Mouse (Mus musculus): Measurements from ENCODE around the gene Pi16. TPM values are rescaled to one million over a fixed set of nuclear protein-coding genes. Genes with fewer than 3 reads are reported as not detected.

Gene Pi16
- polyA plus RNA-seq, 1 experiment = 0.55 TPM

DNA sequence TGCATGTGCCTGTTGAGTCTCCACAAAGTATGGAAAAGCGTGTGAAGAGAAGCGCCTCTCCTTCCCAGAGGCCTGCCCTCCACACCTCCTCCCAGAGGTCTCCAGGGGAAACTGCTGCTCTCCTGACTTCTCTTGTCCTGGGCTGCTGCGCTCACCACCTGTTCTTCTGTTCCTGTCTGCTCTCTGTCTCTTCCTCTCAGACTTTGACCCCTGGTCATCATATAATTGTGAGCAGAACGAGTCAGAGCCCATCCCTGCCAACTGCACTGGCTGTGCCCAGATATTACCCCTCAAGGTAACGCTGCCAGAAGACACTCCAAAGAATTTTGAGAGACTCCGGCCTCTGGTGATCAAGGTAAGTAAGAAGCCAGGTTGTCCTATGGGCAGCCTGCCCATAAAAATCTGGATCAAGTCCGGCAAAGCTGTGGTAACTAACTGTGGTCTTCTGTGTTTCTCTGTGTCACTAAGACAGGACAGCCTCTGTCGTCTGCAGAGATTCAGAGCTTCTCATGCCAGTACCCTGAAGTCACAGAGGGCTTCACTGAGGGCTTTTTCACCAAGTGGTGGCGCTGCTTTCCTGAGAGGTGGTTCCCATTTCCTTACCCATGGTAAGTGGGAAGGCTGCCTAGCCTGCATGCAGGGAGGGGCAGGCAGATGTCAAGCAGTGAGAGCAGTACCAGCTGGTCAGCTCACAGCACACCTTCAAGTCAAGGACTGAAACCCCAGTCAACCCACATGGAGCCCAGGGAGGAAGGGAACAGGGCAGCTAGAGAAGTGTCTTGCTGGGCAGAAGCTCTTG lies 23.5 kb upstream of the Pi16 start:
- Histone ChIP-seq H3K4me3 (ENCODE audit: insufficient read depth, poor library complexity, severe bottlenecking) (no peak overlapping the region), H3ac (ENCODE audit: control insufficient read depth, insufficient read length, low read depth) (no peak overlapping the region), H3K36me3 (ENCODE audit: control insufficient read depth, insufficient read depth) (peaks cover 31% of the 10 kb centered on the region), H3K27me3 (ENCODE audit: control insufficient read depth, insufficient read depth, insufficient read length) (no peaks in the 10 kb centered on the region), H3K79me3 (ENCODE audit: low read depth) (no peaks in the 10 kb centered on the region), H3K79me2 (ENCODE audit: control insufficient read depth, insufficient read depth) (no peaks in the 10 kb centered on the region)
- TF ChIP-seq MYOG (IDR thresholded peaks at IDR 0.05; ENCODE audit: control insufficient read depth, extremely low read depth, insufficient read length) = no peak
- no peak for TF ChIP-seq MYOD1 (IDR thresholded peaks at IDR 0.05; ENCODE audit: control insufficient read depth, insufficient read length, low read depth)
- no peak for TF ChIP-seq USF1 (IDR thresholded peaks at IDR 0.05; ENCODE audit: low read depth)
- TF ChIP-seq FOSL1 (IDR thresholded peaks at IDR 0.05; ENCODE audit: insufficient read depth, low read length, poor library complexity, severe bottlenecking) = no peak
- no peak for TF ChIP-seq CEBPB (IDR thresholded peaks at IDR 0.05; ENCODE audit: low read depth)
- TF ChIP-seq MAX (IDR thresholded peaks at IDR 0.05) = no peak

DNA sequence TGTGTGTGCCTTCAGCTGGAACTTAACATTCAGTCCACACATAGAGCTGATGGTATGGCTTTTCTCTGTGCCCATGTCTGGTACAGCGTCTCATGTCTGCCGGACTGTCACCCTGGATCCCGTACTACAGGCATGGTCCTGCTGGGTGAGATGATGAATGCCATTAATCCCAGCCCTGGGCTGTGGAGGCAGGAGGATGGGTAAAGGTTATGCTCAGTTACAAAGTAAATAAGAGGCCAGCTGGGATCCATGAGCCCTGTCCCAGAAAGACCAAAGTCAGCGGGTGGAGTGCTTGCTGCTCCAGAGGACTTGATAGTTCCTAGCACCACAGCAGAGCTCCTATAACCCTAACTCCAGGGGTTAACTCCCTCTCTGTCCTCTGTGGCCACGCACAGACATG lies 21.6 kb upstream of the Pi16 start:
- H3K4me3 ChIP-seq (ENCODE audit: insufficient read depth, poor library complexity, severe bottlenecking) = no peak overlapping the region
- no peak overlapping the region for H3ac ChIP-seq (ENCODE audit: control insufficient read depth, insufficient read length, low read depth)
- TF ChIP-seq MAX (IDR thresholded peaks at IDR 0.05) (no peak), MYOD1 (IDR thresholded peaks at IDR 0.05; ENCODE audit: control insufficient read depth, insufficient read length, low read depth) (no peak), CEBPB (IDR thresholded peaks at IDR 0.05; ENCODE audit: low read depth) (no peak), FOSL1 (IDR thresholded peaks at IDR 0.05; ENCODE audit: insufficient read depth, low read length, poor library complexity, severe bottlenecking) (no peak)
- no peaks in the 10 kb centered on the region for H3K79me3 ChIP-seq (ENCODE audit: low read depth)
- peaks cover 27% of the 10 kb centered on the region for H3K36me3 ChIP-seq (ENCODE audit: control insufficient read depth, insufficient read depth)
- no peaks in the 10 kb centered on the region for H3K79me2 ChIP-seq (ENCODE audit: control insufficient read depth, insufficient read depth)
- H3K27me3 ChIP-seq (ENCODE audit: control insufficient read depth, insufficient read depth, insufficient read length) = no peaks in the 10 kb centered on the region

DNA sequence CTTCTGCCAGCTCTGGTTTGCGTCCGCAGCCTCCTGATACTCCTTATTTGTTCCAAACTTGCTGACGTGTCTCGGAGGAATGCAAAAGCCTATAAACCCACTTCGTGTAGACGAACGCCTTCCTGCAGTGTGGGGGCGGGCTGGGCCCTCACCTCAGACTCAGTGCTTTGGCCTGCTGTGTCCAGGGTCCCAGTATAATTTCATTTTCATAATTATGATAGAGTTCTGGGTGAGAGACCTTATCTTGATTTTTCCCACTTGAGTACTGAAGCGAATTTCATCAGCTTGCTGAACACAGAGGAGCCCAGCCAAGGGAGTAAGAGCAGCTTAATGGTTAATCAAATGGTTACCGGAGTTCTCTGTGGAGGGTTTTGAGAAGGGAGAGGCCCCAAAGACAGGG lies 20.2 kb upstream of the Pi16 start:
- H3K36me3 ChIP-seq (ENCODE audit: control insufficient read depth, insufficient read depth) = peaks cover 22% of the 10 kb centered on the region
- no peaks in the 10 kb centered on the region for H3K79me2 ChIP-seq (ENCODE audit: control insufficient read depth, insufficient read depth)
- no peaks in the 10 kb centered on the region for H3K27me3 ChIP-seq (ENCODE audit: control insufficient read depth, insufficient read depth, insufficient read length)
- H3K4me3 ChIP-seq (ENCODE audit: insufficient read depth, poor library complexity, severe bottlenecking) = no peak overlapping the region
- H3K79me3 ChIP-seq (ENCODE audit: low read depth) = no peaks in the 10 kb centered on the region
- no peak overlapping the region for H3ac ChIP-seq (ENCODE audit: control insufficient read depth, insufficient read length, low read depth)
- TF ChIP-seq MAX (IDR thresholded peaks at IDR 0.05) (no peak), CEBPB (IDR thresholded peaks at IDR 0.05; ENCODE audit: low read depth) (no peak), CTCF (IDR thresholded peaks at IDR 0.05; ENCODE audit: control insufficient read depth, insufficient read depth, insufficient read length) (no peak), MYOD1 (IDR thresholded peaks at IDR 0.05; ENCODE audit: control insufficient read depth, insufficient read length, low read depth) (no peak), USF1 (IDR thresholded peaks at IDR 0.05; ENCODE audit: low read depth) (no peak), MYOG (IDR thresholded peaks at IDR 0.05; ENCODE audit: control insufficient read depth, extremely low read depth, insufficient read length) (no peak), FOSL1 (IDR thresholded peaks at IDR 0.05; ENCODE audit: insufficient read depth, low read length, poor library complexity, severe bottlenecking) (no peak)

DNA sequence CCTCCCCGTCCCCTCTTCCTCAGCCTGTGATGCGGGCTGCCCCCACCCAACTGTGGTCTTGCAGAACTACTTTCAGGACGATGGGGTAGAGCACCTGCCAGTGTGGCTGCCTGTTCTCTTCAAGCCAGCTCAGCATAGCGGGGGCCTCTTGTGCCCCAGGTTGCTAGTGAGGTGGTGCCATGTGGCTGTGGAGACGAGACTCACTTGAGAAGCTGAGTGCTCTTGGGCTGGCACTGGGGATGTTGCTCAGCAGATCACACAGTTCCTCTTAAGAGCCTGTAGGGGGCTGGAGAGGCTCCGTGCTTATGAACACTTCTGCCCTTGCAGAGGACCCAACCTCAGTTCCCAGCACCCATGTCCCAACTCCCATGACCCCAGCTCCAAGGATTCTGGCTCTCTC lies 19.7 kb upstream of the Pi16 start:
- Histone ChIP-seq H3K36me3 (ENCODE audit: control insufficient read depth, insufficient read depth) (peaks cover 22% of the 10 kb centered on the region), H3K79me2 (ENCODE audit: control insufficient read depth, insufficient read depth) (no peaks in the 10 kb centered on the region), H3ac (ENCODE audit: control insufficient read depth, insufficient read length, low read depth) (no peak overlapping the region), H3K27me3 (ENCODE audit: control insufficient read depth, insufficient read depth, insufficient read length) (no peaks in the 10 kb centered on the region), H3K79me3 (ENCODE audit: low read depth) (no peaks in the 10 kb centered on the region), H3K4me3 (ENCODE audit: insufficient read depth, poor library complexity, severe bottlenecking) (no peak overlapping the region)
- no peak for TF ChIP-seq USF1 (IDR thresholded peaks at IDR 0.05; ENCODE audit: low read depth)
- TF ChIP-seq FOSL1 (IDR thresholded peaks at IDR 0.05; ENCODE audit: insufficient read depth, low read length, poor library complexity, severe bottlenecking) = no peak
- no peak for TF ChIP-seq MYOD1 (IDR thresholded peaks at IDR 0.05; ENCODE audit: control insufficient read depth, insufficient read length, low read depth)
- no peak for TF ChIP-seq CEBPB (IDR thresholded peaks at IDR 0.05; ENCODE audit: low read depth)
- TF ChIP-seq MYOG (IDR thresholded peaks at IDR 0.05; ENCODE audit: control insufficient read depth, extremely low read depth, insufficient read length) = no peak
- TF ChIP-seq MAX (IDR thresholded peaks at IDR 0.05) = no peak
- no peak for TF ChIP-seq CTCF (IDR thresholded peaks at IDR 0.05; ENCODE audit: control insufficient read depth, insufficient read depth, insufficient read length)

DNA sequence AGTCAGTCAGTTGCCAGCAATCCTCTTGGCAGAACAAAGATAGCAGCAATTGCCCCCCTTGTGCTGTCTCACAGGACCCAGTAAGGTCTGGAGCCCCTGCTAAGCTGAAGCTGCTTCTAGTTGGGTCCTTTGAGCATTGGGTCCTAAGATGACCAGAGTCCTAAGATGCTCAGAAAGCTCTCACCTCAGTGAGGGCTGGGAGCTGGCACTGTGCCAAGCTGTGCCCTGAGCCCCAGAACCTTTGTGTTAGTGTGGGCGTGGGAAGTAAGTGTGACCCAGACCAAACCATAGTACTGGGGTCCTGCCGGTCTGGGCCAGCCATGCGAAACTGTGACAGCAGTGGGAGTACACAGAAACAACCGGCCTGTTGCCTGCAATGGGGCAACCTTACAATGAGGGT lies 18.2 kb upstream of the Pi16 start:
- H3K79me2 ChIP-seq (ENCODE audit: control insufficient read depth, insufficient read depth) = no peaks in the 10 kb centered on the region
- H3K36me3 ChIP-seq (ENCODE audit: control insufficient read depth, insufficient read depth) = peaks cover 18% of the 10 kb centered on the region
- no peaks in the 10 kb centered on the region for H3K27me3 ChIP-seq (ENCODE audit: control insufficient read depth, insufficient read depth, insufficient read length)
- no peaks in the 10 kb centered on the region for H3K79me3 ChIP-seq (ENCODE audit: low read depth)
- TF ChIP-seq USF1 (IDR thresholded peaks at IDR 0.05; ENCODE audit: low read depth) = no peak
- no peak for TF ChIP-seq FOSL1 (IDR thresholded peaks at IDR 0.05; ENCODE audit: insufficient read depth, low read length, poor library complexity, severe bottlenecking)
- no peak for TF ChIP-seq MAX (IDR thresholded peaks at IDR 0.05)
- no peak for TF ChIP-seq MYOD1 (IDR thresholded peaks at IDR 0.05; ENCODE audit: control insufficient read depth, insufficient read length, low read depth)
- TF ChIP-seq CEBPB (IDR thresholded peaks at IDR 0.05; ENCODE audit: low read depth) = no peak
- H3ac ChIP-seq (ENCODE audit: control insufficient read depth, insufficient read length, low read depth) = no peak overlapping the region
- H3K4me3 ChIP-seq (ENCODE audit: insufficient read depth, poor library complexity, severe bottlenecking) = no peak overlapping the region

DNA sequence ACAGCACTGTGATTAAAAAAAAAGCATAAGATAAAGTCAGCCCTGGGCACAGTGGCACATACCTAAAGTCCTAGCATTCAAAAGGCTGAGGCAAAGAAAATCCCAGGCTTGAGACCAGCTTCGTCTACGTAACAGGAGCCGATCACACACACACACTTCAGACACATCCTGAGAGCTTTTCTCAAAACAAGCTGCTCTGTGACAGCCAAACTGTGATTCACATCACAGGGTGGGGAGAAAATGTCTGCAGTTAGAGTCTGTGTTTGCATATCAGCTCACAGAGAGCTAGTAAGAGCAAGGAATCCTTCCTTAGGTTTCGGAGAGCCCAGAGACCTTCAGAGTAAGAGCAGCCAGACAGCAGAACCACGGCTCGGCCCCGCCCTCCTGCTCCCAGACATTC lies 16.6 kb upstream of the Pi16 start:
- no peak overlapping the region for H3K4me3 ChIP-seq (ENCODE audit: insufficient read depth, poor library complexity, severe bottlenecking)
- peaks cover 14% of the 10 kb centered on the region for H3K36me3 ChIP-seq (ENCODE audit: control insufficient read depth, insufficient read depth)
- TF ChIP-seq FOSL1 (IDR thresholded peaks at IDR 0.05; ENCODE audit: insufficient read depth, low read length, poor library complexity, severe bottlenecking) (no peak), MYOG (IDR thresholded peaks at IDR 0.05; ENCODE audit: control insufficient read depth, extremely low read depth, insufficient read length) (no peak), MYOD1 (IDR thresholded peaks at IDR 0.05; ENCODE audit: control insufficient read depth, insufficient read length, low read depth) (no peak), MAX (IDR thresholded peaks at IDR 0.05) (no peak), CEBPB (IDR thresholded peaks at IDR 0.05; ENCODE audit: low read depth) (no peak), CTCF (IDR thresholded peaks at IDR 0.05; ENCODE audit: control insufficient read depth, insufficient read depth, insufficient read length) (no peak), USF1 (IDR thresholded peaks at IDR 0.05; ENCODE audit: low read depth) (no peak)
- H3ac ChIP-seq (ENCODE audit: control insufficient read depth, insufficient read length, low read depth) = no peak overlapping the region
- no peaks in the 10 kb centered on the region for H3K79me2 ChIP-seq (ENCODE audit: control insufficient read depth, insufficient read depth)
- H3K79me3 ChIP-seq (ENCODE audit: low read depth) = no peaks in the 10 kb centered on the region
- no peaks in the 10 kb centered on the region for H3K27me3 ChIP-seq (ENCODE audit: control insufficient read depth, insufficient read depth, insufficient read length)
